Mouse (Mus musculus): ENCODE measurements around the gene Kcnk2. TPM values are rescaled to one million over a fixed set of nuclear protein-coding genes. Genes with fewer than 3 reads are reported as not detected.

The Kcnk2 gene
- total RNA-seq (2023), result not detected

DNA sequence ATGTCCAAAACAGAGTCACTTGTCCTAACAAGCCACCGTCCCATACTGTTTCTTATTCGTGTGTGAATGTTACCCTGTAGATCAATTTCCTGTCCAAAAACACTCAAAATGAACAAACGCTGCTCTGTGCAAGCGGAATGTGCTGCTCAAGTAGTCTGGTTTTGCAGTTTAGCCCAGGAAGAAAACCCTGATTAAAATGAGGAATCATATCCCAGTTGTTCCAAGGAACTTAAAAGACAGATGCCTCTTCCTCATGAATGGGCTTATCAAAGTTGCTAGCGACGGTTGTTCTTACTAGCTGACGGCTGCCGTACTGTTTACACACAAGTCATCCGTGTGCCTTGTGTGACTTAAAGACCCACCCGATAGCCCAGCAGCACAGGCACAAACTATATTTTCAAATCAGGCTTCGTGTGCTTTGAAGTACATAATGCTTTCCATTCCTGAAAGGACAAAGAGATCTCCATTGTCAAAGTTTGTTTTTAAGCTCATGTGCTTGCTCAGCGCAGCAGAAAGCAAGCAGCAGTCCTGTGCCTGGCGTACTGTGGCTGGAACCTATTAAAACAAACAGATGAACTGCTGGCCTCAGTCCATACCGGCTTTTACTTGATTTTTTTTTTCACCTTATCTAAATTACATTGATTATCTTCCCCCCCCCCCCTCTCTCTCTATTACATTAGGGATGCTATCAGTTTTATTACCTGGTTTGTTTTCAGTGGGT is at the start of gene Kcnk2:
TSS of gene Kcnk2 (minus strand) at position 51 of the 721 bp plus-strand sequence.

Data from CD4-positive naive resting alpha-beta T cell, adult 57 days (primary cell).